Mouse (Mus musculus): ENCODE measurements at regions not wholly inside any gene's neighbourhood (a gene's known extent, or its start where the extent isn't known, plus 50 kb on each side); places are given as distances from the start of the nearest gene placed in this dataset.

DNA sequence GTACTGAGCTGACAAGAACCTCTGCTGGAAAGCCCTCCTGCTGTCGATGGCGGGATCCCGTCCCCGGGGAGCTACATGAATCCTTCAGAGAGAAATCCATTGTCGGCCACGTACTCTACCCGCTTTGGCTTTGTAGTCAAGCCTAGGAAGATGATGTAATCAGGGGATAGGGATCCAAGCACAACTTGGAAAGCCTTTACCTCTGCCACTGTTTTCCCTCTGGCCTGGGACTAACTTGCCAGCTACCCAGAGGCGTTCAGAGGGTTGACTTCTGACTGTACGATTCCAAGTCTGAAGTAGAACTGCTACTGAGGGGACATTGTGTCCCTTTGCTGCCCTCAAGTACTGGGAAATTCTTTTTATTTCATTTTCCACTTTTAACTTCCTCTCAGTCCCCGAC, 110.2 kb upstream of the Nampt start:
- TF ChIP-seq CTCF (IDR thresholded peaks at IDR 0.05; ENCODE audit: low read depth, low read length), result no peak
- TF ChIP-seq POLR2A (IDR thresholded peaks at IDR 0.05; ENCODE audit: extremely low read depth, insufficient read depth, low read length), result no peak

All from liver, adult 2 months (tissue).